Mouse (Mus musculus): Measurements from ENCODE around the gene Cd3d. TPM values are rescaled to one million over a fixed set of nuclear protein-coding genes. Genes with fewer than 3 reads are reported as not detected.

The Cd3d gene
- total RNA-seq, 2 experiments from 2014 or later, result 4.5 to 9.4 TPM

DNA sequence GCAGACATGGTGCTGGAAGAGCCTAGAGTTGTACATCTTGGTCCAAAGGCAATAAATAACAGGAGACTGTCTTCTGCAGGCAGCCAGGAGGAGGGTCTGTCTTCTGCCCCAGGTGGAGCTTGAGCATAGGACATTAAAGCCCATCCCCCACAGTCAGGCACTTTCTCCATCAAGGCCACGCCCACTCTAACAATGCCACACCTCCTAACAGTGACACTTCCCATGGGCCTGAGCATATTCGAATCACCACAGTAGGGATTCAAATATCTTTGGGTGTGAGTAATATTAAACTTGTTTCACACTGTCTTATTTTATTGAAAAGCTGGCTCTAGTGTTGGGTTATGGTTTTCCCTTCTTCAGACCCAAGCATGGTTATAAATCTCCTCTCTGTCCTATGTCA, 10.2 kb downstream of the Cd3d start:
- intact Hi-C loops (cut with DNase I), result no loop called here
- no peak for DNase-seq

DNA sequence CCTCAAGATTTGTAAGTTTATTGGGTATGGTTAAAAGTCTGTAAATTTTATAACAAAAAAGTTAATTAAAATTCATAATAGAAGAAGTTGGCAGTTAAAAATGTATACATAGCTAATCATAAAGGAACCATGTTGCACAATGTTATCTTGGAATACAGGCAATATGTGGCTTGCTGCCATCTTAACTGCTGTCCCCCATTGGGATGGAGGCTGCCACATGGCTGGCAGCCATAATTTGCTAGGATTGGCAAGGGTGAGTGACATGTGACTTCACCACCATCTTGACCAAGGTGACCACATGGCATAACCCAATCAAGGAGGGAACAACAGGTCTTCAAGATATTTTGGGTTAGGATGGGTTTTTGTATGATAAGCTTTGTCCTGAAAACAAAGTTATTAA, 10.7 kb downstream of the Cd3d start:
- intact Hi-C loops (cut with DNase I), result no loop called here
- no peak for DNase-seq

DNA sequence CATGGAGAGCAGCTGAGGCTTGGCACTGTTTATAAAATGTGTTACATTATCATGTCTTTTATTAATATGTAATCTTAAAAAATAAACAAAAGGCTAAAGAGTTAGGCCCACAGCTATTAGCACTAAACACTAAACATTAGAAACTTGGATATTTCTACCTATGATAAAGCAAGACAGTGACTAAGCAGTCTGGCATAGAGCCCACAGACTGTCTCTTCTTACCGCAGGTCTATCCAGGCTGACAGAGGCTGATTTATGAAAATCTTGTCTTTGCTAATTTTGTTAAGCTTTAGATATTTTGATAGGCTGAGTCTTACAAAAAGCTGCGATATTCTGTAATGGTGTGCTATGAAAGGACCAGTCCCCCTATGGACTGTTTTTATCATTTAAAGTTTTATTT, 11.7 kb downstream of the Cd3d start:
- no peak for DNase-seq
- intact Hi-C loops (cut with DNase I), result no loop called here

DNA sequence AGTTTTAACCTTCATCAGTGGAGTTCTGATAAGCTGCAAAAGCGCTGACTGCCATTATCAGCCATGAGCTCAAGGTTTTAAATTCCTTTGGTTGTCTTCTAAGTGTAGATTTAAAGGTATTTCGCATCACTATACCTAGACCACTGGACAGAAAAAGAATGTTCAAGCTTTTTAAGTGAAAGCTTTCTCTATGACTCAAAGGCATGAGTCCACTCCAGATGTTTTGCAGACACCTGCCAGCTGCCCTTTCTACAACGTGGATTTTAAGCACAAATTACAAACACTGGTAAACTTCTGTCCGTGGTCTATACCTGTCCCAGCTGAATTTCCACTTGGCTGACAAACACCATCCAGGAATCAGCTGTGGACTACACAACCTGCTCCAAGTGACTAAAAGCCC, 13.4 kb downstream of the Cd3d start:
- intact Hi-C loops (cut with DNase I), result no loop called here
- DNase-seq, result no peak

DNA sequence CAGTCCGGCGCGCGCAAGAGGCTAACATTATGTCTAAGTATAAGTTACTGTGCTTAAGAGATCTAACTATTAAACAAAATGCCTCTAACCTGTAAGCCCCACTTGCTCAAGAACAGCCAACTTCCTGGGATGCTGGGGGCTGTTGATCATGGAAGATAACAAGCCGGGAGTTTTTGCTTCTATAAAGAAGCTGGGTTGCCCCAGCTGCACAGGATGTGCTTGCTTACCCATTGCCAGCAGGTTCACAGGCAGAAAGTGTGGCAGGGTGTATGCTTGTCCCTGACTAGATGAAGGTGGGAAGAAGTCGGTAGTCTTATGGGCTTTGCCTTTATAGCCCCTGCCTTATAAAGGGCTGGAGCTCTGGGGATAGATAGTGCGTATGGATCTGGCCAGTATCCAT, 15.0 kb downstream of the Cd3d start:
- intact Hi-C loops (cut with DNase I), result no loop called here
- no peak for DNase-seq

DNA sequence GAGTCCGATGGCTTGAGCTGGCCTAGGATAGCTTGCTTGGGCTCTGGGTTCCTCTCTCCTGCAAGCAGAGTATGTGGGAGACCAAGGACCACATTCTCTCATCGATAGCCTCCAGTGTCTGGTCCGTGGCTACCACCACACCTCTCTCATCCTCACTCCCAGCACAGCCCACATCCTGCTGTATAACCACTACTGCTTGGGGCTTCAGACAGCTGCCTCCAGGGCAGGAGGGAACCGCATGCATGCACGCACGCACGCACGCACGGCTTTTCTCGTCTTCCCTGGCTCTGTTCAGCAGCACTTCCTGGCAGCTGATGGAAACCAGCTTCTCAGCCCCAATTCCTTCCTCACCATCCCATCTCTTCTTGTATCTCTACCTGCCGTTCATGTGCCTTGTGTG, 16.6 kb downstream of the Cd3d start:
- intact Hi-C loops (cut with DNase I), result no loop called here
- no peak for DNase-seq

DNA sequence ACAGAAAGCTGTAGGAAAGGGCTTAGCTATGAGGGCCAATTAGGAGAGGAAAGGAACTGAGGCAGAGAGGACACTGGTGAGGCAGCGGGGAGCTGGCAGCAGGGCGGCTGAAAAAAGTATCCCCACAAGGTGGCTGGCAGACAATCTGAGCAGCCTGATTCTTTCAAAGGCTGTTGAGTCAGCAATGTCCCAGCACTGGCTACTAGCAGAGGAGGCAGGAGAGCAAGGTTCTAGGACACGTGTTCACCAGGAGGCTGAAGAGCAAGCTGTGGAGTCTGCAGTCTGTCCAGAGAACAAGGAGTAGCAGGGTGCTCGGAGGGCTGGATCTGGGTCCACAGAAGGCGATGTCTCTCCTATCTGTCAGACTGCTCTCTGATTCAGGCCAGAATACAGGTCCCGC, 17.6 kb downstream of the Cd3d start:
- intact Hi-C loops (cut with DNase I), result no loop called here
- DNase-seq, result no peak

DNA sequence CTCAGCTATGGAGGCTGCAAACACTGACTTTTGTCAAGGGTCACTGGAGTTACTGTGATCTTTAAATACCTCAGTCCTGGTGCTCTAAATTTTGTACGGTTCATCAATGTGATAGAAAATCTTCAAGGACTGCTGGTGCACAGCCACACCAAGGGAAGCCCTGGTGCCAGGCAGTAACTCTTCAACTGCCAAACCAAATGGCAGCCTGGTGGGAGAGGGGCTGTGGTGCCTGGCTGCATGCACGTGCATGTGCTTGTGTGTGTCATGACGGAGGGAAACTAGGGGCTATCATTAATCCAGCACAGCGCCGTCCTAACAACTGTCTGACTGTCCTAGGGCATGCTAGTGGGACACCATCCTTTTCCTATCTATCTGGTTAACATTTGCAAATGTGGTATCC, 18.2 kb downstream of the Cd3d start:
- no peak for DNase-seq
- intact Hi-C loops (cut with DNase I), result no loop called here

DNA sequence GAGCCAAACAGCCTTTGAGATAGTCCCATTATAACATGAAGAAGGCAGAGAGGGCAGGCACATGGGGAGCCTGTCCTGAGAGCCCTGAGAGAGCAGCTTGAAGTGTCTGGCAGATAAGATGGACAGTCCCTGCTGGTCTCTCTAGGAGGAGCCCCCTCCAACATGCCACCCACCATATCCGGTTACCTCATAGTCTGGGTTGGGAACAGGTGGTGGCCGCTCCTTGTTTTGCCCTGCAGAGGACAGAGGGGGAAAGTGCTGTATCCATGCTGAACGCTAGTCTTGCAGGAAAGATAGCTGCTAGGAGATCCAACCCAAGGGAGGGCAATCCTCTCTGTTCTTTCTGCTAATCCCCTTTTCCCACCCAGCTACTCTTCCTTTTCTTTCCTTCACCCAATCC, 18.7 kb downstream of the Cd3d start:
- intact Hi-C loops (cut with DNase I), result no loop called here
- no peak for DNase-seq

DNA sequence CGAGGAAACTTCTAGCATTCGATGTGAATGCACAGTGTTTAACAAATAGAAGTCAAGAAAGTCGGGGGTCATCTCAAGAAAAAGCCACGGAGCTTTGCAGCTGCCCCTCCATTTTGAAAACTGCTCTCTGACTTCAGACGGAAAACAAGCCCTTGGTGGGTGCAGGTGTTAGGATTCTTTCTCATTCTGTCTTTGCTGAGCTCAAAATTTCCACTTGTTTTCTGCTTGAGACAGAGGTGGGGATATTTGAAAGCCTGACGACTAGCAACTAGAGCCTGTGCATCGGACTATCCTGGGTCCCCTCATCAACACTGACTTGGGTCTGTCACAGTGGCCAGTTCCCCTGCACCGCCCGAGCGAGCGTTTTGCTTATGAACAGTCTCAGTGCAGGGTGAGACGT, 25.8 kb downstream of the Cd3d start:
- no peak for DNase-seq
- intact Hi-C loops (cut with DNase I), result no loop called here

DNA sequence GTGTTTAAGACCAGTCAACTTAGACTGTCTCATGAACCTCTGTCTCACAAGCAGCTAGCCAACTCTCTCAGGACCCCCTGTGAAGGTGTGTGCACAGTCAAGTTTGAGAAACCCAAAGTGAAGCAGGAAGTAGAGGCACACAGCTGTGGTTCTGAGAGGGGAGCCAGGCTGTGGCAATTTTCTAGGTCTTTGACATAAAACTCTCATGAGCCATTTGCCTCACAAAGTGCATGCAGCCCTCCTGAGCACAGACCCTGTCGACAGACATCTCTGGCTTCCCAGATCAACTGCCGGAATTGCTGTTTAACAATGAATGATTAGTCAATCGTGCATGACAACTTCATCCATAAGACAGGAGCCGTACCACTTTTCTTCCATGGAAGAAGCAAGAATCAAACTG, 26.8 kb downstream of the Cd3d start:
- intact Hi-C loops (cut with DNase I), result no loop called here
- DNase-seq, result no peak

DNA sequence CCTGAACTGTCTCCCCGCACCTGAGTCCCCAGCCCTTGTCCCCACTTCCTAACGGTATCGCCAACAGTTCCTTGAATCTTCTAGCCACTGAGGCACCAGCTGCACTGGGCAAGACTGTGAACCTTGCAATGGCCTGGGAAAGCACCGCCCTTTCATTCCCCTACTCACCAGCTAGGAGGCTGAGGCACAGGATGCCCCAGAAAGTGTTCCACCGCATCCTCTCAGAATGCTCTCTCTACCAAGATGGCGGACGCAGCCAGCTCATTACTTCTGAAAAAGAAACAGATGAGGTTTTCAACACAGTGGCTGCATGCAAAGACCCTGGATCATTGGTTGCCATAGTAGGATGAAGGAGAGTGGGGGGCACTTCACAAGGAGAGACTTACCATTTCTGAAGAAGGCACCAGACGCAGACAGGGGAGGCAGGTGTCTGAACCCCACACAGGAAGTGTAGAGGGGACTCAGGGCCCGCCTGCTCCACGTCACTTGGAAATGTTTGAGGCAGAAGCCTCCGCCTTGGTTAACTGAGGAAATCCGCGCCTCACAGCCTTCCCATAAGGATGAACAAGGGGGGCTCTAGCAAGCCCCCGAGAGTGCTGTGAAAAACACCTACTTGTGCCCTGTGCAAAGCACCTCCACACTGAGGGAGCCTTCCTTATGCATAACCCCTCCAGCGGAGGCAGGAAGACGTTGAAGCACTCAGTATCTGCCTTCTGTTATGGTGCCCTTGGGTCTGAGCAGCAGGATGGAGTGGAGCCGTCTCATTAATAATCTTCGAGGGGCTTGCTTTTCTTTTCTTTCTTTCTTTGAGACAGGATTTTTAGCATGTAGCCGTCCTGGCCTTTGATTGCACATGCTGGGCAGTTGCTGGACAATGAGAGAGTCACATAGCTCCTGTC, 27.8 kb downstream of the Cd3d start, which contains the start of gene Cd3e:
Gene Cd3e (minus strand): TSS at position 448 of the 899 bp plus-strand sequence.
- intact Hi-C loops (cut with DNase I), result no loop called here
- DNase-seq, result no peak

DNA sequence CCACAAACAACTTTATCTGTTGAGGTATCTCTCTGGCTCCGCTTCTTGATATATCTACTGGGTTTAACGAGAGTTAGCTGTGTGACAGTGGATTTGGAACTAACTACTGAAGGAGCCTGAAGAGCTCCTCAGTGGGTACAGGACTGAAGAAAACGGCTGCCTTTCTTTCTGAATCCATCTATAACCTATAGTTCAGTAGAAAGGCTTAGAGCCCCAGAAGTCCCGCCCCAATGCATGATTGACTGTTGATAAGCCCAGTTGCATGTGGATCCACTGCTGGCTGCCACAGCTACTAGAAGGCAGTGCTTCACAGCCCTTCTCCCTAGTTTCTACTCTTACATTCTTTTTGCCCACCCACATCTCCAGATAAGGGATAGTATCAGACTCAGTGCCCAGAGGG, 28.9 kb downstream of the Cd3d start:
- DNase-seq, result no peak

DNA sequence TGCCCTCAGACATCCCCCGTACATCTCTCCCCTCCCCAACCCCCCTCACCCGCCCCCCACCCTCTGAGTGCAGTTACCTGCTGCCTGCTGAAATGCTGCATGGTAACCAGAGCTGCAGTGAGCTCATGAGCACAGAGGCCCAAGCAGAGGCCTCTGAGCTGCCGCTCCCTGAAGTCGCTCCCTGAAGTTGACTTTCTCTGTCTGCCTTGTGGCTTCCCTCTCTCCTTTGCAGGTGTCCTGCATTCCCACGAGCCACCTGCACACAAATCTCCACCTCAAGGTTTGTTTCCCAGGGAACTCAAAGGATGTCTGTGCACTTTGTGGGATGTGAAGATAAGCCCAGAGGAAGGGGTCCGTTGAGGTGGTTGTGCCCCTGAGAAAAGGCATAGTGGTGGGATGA, 29.7 kb downstream of the Cd3d start:
- intact Hi-C loops (cut with DNase I), result no loop called here

More for the DNA sequence above, 28.9 kb downstream of the Cd3d start:
- intact Hi-C loops (cut with DNase I), result no loop called here

DNA sequence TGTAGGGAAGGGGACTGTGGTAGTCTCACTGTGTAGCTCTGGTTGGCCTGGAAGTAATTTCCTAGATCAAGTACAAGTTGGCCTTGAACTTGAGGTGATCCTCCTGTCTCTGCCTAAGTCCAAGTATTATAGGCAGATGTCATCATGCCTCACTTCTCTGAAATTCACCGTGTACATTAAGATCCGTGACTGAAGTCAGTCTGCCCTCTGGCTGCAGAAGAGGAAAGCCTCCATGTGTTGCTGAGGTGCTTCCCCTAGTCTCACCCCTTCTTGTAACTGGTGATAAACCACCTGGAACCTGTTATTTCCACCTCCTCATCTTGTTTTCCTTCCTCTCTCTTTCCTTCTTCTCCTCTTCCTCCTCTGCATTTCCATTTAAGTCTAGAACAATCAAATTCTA, 33.3 kb downstream of the Cd3d start:
- no peak for DNase-seq
- intact Hi-C loops (cut with DNase I), result no loop called here

More for the DNA sequence above, 29.7 kb downstream of the Cd3d start:
- no peak for DNase-seq

DNA sequence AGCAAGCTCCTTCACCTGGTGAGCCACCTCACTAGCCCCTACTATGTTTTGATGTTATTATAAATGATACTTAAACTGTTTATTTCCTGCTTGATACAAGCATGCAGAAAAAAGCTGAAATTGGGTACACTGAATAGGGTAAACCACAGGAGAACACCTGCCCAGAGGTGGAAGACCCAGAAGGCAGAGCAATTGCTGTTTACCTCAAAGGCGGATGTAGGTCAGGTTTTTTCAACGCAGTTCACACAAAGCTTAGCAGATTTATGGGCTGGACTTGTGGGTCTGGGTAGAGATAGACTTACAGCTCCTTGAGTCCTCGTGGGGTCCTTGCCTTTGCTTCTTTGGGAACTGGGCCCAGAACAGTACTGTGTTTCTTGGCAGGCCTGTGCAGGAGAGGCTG, 34.3 kb downstream of the Cd3d start:
- intact Hi-C loops (cut with DNase I), result no loop called here
- DNase-seq, result no peak

DNA sequence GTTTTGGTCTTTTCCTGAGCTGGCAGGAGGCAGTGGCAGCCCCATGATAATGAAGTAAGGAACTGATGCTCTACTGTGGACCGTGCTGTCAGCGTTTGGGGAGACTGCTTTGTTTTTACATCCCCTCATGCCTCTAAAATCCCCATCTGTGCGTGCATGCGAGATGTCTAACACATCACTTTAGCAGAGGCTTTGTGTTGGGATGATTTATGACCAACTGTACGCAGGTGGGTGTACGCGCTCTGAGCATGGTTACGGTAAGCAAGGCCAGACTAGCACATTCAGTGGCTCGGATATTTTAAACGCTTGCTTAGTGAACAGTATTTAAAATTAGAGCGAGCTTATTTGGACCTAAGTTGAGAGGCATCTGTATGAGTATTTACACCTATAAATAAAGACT, 36.4 kb downstream of the Cd3d start:
- no peak for DNase-seq
- intact Hi-C loops (cut with DNase I), result no loop called here

DNA sequence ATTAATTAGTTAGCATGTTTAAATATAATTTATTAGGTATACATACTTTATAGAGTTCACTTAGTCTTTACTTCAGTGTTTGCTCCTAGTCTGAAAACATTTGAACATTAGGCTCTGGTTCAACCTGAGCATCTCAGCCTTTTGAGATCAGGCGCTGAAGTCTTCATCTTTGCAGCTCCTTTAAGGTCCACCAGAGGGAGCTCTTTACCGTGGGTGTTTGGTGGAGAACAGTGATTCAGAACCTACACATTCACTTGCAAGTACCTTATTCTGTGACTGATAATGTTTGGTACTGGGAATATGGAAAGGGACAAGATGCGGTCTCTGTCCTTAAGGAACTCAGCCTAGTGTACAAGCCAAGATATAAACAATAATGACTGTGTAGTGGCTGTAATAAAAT, 41.2 kb downstream of the Cd3d start:
- peak; percentile 40 to 71 for DNase-seq
- intact Hi-C loops (cut with DNase I), result loop anchor here (1.0 kb wide), 1 partner anchor 124 kb away; no protein-coding TSS in a partner anchor

DNA sequence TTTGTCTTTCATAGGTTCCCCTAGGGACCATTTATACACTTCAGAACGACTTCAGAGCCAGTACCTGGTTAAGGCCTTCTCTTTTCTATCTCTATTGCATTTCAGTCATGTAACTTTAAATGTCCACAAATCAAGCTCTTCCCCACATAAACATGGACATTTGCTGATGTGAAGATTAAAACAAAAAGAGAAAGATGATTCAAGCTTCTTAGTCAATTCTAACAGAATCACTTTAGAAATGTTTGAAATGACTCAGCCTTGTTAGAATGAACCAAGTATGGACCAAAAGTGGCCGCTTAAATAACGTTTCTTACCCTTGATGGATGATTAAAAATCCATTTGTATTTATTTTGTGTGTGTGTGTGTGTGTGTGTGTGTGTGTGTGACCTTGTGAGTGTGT, 42.1 kb downstream of the Cd3d start:
- DNase-seq, result no peak
- intact Hi-C loops (cut with DNase I), result no loop called here

DNA sequence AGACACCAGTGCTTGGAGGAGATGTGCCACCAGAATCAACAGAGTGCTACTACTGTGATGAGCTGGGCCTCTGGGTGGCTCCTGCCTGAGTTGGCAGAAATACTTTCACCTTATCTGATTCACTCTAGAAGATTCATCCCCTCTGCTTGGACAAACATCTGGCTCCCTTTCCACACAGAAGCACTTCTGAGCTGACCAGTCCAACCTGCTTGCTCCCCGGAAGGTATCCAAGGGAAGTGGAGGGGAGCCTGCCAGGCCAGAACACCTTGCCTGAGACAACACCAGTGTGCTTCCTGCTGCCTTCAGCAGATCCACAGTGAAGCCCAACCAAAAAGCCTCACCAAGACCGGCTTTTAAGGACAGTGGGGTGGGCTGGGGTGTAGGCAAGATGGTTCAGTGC, 42.6 kb downstream of the Cd3d start:
- intact Hi-C loops (cut with DNase I), result no loop called here
- no peak for DNase-seq

DNA sequence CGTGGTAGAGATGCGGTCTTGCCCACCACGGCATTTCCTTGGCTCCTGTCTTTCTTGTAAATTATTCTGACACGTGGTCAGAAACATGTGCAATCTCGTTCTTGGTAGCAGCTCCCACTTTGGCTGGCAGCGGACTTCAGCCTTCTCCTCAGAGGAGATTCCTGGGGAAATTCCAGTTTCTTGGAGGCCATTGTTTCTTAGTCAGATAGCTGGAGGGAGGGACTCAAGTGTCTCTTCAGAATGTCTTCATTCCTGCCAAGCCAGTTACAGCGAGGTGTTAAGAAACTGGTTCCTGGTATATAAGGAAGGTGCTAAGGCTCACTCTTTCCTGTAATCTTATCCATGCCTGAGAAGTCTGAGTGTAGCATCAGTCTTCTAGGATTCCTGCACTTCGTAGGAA, 45.8 kb downstream of the Cd3d start:
- no peak for DNase-seq
- intact Hi-C loops (cut with DNase I), result no loop called here

DNA sequence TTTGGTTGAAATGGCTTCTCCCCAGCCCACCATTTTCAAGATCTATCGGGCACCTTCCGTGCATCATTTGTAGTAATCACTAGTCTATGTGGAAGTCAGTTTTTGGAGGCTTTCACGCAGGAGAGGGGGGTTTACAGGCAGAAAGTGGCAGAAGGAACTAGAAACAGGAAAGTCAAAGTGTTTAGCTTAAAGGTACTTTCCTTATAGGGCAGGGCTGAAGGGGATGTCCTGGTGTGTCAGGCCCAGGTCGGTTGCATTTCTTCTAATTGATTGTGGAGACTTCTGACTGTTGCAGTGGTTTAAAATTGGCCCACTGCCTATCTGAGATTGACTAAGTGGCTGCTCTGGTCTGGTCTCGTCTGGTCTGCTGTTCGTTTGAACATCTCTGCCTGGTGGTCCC, 48.8 kb downstream of the Cd3d start:
- DNase-seq, result no peak
- intact Hi-C loops (cut with DNase I), result no loop called here

DNA sequence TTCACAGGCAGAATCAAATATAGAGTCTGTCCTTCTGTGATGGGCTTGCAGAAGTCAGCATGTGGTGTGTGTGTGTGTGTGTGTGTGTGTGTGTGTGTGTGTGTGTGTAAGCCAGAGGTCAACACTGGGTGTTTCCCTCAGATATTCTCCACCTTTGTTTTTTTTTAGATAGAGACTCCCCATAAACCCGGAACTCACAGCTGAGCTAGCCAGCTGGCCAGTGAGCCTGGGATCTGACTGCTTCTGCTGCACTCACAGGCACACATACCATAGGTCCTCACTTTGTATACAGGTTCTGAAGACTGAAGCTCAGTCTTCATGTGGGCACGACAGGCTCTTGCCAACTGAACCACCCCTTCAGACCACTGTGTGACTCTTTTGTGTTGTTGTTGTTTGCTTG, 50.7 kb downstream of the Cd3d start:
- intact Hi-C loops (cut with DNase I), result no loop called here
- DNase-seq, result no peak

Data from heart, postnatal 14 days (tissue).